Mouse (Mus musculus): ENCODE results near the gene Naga.

GRCm38 (mm10) chr15:82339634-82340254, 1.0 kb upstream of the Naga start:
- TF ChIP-seq GATA1 (IDR thresholded peaks at IDR 0.05; ENCODE audit: borderline replicate concordance, low read length): no peak
- TF ChIP-seq CTCF (IDR thresholded peaks at IDR 0.05; ENCODE audit: low read depth, low read length): no peak
